Mouse (Mus musculus) urinary bladder, postnatal 36 days (tissue): ENCODE data around the gene Smad3.
A peak's percentile ranks its signal among the peaks of the same experiment; 100 is the strongest.

Experiments used
- DNase-seq, 2 experiments: peaks; one replicate each; pipeline ENCODE4 v3.0.0; 2022; ENCODE audit warnings: low spot score in 2 of 2, mixed read lengths in 1 of 2

Smad3 gene

DNA sequence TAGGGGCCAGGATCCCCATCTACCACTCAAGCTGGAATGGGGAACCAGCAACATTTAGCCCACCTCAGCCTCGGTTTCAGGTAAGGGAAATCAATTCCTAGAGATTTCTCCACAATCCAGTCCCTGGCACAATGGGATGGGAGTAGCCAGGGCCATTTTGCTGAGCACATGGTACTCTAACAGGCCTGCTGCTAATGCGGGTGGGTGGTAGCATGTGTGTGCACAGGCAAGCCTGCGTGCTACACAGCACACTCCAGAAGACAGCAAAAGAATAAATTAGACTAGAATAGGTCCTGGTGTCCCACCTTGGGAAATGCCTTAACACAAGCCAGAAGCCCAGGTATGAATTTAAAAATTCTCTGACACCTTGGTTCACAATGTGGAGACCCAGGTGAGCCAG is 10.8 kb downstream of the Smad3 start:
- no peak for DNase-seq

DNA sequence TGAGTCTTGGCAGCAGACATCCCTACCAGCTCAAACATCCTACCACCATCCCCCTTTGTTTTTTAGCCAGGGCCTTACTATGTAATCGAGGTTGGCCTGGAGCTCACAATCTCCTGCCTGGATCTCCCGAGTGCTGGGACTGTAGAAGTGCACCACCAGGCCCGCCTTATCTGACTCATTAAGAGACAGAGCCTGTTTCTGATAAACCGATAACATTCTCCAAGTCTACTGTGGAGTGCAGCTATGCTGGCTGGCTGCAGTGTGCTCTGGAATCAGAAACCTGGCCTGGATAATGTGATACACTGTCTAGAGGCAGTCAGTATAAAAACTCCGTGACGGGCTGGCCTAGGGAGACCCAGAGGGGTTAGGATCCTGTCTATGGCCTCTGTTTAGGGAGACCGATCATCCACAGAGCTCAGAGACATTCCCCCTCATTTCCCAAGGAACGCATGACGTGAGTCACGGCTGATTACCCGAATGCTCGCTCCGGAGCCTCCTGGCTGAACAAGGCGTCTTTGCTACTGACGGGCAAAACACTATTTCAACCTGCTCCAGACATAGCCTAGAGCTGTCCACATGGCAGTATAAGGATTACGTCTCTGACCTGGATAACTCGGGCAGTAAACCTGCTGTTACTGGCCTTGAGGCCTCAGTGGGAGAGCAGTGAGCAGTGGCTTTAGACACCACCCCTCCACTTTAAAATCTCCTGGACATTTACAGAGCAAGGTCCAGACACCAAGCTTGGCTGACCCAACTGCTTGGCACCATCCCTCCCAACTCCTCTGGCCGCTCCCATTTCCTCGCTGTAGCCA is 11.8 kb downstream of the Smad3 start:
- DNase-seq: peak in 1 of 2 experiments; percentile 49

DNA sequence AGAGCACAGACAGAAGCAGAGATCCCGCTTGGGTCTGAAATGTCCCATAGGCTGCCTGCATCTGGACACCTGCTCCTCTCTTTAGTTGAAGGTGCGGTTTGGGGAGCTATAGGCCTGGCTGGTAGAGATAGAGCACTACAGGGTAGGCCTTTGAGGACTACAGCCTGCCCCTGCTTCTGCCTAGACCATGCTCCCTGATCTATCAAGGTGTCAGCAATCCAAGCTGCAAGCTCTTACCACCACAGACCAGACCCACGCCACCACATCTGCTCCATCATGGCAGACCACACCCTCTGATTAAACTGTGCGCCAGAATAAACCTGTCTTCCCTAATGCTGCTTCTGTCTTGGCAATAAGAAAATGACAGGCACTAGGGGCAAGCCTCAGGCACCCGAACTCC is 13.2 kb downstream of the Smad3 start:
- DNase-seq: no peak

DNA sequence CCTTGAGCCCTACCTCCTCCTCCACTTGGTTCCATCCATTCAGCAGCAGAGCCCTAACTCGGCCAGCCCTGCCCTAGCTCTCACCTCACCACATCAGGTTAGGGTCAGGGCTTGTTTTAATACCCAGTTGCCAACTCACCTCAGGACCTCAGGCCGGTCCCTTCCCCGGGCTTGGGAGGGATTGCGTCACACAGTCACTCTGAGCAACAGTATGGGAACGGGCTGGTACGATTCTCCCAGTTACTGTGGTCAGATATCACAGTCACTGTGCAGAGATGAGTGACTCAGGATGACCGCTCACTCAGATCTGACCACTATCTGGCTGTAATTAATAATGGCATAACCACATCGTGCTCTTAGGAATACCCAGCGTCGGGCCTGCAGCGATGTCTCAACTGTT is 14.0 kb downstream of the Smad3 start:
- no peak for DNase-seq

DNA sequence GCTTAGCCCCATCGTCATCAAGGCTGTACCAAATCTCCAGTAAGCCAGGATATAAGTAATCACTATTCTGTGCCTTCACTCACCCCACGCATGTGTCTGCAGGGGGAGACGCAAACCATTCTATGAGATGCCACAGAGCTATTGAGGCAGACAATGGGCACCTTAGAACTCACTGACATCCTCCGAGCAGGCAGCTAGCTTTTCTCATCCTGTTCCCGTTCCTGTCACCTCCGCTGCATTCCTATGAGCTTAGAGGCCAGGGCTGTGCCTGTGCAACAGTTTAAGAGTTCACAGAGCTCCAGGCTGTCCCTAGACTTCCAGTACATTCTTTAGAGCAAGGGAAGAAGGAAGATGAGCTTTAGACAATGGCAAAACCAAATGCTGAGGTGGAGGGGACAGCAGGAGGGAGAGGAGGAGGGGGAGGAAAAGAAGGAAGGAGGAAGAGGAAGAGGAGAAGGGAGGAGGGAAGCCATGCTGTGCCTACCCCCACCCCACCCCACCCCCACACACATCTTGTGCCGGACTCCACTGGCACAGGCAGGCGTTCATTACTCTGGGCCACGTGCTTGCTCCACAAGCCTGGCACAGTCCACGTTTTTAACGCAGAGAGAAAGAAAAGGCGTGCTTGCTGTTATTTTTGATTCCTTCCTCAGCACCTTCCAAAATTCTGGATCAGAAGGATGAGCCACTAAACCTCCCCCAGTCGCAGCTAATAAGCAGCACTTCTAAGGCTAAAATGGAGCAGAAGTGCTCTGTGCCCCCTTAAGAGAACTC is 14.7 kb downstream of the Smad3 start:
- no peak for DNase-seq

DNA sequence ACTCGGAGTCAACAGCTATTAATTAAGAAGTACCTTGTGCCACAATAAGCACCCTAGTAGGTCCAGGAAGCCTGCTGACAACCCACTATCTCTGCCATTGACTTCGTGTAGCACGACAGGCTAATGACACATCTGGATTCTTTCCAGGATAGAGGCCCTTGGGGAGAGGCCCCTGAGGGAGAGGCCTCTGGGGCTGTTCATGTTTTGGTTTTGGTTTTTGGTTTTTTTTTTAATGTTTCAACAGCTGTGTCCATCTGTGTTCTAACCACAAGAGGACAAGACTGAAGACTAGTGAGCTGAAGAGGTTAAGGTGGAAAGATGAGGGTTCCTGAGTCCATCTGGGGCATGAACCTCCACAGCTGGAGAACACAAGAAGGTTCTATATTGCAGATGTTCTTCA is 15.5 kb downstream of the Smad3 start:
- DNase-seq: no peak

DNA sequence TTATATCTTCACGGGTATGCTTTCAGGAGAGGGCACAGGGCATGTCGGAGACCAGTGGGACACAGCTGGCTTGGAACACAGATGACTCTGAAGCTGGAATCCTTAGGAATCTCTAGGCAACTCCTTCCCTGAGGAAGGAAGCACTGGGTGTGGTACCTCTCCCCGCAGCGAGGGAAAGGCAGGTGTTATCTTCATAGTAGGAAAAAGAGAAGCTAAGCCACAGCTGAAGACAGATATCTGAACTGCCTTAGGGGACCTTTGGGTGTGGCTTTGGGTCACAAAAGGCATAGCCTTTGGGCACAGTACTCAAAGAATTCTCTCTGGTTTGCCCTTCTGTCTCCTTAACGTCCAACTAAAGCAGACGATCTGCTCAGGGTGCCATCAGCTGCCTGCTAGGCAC is 16.0 kb downstream of the Smad3 start:
- DNase-seq: no peak

DNA sequence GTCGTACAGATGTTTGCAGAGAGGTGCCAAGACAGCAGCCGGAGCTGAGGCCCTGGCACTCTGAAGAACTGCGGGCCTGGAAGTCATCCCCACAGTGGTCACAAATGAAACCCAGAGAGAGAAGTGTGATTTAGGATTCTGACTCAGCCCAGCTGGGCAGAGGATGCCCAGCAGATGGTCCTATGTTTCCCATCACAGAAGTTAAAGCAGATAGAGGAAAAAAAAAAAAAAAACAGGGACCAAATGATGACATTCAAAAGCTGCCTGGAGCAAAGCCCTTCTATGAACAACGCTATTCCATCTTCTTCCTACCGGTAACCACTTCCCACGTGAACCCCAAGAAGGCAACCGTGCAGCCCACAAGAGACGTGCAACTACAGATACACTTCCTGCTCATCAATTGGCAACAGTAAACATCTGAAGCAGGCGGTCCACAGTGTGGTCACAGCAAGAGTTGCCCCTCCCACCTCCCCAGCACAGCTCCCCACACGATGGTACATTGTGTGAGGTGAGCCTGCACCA is 17.4 kb downstream of the Smad3 start:
- DNase-seq: no peak

DNA sequence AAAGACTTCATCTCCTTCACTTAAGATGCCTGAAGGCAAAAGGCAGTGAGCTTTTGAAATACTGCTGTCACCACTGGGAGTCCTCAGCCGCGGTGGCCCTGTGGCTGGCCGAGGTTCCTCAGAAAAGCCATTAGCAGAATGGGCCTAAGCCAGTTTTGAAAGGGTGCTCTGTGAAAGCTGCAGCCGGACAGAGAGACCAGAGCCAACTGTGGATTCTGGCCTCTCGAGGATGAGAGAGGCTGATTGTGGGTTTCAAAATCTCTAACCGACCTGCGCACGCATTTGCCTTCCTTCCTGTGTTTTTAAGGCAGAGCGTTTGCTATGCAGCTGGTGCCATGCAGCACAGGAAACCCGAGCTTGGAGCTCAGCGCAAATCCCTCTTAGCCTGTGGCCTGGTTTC is 19.0 kb downstream of the Smad3 start:
- no peak for DNase-seq

DNA sequence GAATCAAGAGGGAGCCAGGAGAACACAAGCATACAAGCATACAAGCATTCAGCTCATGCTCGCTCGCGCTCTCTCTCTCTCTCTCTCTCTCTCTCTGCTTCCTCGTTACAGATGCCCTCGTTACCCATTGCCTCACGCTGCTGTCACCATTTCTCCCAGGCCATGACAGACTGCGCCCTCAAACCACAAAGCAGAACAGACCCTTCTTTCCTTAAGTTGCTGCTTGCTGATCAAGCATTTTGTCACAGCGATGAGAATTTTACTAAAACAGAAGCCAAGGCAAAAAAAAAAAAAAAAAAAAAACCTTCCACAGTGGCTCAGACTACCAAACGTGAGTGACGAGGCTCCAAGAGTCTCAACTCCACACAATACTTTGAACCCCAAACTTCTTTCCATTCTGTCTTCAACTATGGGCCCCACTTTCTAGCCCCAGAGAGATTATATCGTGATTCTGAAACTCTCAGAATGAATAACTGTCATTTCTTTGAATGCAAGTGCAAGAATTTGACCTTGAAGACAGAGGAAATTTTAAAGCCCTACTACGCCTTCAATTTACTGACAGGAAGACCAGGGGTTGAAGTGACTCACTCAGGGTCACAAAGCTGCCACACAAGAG is 19.6 kb downstream of the Smad3 start:
- DNase-seq: no peak

DNA sequence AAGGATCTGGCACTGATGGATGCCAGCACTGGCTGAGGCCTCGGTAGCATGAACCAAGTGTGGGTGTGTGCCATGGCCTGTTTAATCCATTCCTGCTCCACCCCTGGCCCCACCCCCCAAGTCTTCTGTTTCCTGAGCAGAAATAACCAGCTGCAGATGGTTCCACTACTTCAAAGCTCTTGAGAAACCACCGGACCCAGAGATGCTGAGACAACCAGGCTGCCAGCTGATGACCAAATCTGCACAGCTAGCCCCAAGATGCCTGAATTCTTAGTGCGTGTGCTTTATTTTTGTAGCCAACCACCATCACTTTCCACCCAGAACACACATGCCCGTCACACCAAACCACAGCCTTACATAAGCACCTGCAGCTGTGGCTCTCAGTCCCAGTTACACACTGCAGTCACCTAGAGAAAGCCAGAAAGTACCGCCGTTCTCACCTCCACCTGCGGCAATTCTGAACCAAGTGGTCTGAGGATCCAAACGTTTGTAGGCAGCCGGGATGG is 20.3 kb downstream of the Smad3 start:
- peak in 1 of 2 experiments; percentile 40 for DNase-seq

DNA sequence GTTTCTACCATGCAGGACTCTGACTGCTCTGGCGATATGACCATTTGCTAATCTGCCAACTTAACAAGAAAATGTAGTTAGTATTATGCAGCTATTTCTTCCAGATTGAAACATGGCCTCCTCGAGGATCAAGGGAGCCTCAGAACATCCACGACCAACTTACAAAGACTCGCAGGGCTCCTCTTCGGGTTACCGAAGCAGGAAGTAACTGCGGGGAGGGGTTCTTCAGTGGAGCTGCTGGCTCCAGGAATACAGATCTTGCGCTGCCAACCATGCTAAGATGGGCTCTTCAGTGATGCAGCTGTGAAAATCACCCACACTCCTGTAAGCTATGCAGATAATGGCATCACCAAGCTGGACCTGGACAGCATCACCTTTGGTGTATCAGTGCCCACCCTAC is 23.5 kb downstream of the Smad3 start:
- DNase-seq: no peak

DNA sequence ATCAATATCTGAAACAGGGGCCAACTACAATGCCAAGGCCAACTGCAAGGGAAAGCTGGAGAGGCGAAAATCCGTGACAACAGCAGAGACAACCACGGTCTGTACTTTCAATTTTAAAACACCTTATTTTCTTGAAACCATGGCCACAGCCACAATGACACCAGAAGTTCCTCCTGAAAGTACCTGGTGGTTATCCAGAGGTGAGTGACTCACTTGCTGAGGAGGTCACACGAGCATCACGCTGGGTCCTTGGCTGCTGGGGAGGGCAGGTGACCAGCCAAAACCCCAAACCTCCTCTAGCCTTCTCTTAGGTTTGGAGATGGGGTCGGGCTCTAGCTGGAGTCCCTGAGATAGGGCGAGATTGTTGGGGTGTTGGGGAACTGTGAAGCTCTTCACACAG is 25.1 kb downstream of the Smad3 start:
- no peak for DNase-seq

DNA sequence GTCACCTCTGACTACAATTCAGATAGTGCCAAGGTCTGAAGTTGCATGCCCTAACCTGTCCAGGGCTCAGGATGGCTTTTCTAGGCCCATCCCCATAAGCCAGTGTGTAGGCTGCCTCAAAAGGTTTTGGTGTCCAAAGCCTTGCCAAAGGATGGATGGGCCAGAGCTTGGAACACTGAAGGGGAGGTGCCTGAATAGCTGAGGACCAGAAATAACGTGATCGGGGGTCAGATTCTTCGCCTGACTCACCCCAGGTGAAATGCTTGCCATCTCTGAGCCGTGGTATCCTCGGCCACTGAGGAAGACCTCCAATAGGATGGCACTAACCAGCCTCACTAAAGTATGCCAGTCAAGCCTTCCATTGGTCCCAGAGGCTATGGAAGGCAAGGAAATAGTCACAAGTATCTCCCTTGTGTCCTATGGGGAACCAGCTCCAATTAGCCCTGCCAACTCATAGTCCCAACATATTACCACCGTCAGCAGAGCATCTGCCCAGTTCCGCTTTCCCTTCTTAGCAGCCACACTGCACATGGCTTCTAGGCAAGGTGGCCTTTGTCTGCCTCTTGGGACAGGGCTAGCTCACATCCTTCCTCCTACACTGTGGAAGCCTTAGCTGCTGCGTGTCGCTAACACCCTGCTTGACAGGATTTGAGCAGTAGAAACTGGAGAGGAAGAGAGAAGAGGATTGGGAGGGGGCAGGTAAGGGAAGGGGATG is 26.5 kb downstream of the Smad3 start:
- DNase-seq: no peak

DNA sequence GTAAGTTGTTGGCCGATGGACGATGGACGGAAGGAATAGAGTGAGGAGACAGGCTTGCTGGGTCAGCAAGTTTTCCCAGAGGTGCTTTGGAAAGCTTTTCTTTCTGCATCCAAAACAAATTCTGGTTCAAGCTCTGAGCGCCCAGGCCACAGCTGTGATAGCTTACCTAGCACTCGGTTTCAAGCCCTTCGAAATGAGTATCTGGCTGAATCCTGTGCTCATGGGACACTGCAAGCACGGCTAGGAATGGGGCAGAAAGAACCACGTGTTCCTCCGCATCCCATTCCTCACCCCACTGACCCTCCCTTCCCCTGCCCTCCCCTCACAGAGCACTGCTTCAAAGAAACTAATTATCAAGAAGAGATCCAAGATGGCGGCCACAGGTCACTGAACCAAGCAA is 28.8 kb downstream of the Smad3 start:
- DNase-seq: no peak

DNA sequence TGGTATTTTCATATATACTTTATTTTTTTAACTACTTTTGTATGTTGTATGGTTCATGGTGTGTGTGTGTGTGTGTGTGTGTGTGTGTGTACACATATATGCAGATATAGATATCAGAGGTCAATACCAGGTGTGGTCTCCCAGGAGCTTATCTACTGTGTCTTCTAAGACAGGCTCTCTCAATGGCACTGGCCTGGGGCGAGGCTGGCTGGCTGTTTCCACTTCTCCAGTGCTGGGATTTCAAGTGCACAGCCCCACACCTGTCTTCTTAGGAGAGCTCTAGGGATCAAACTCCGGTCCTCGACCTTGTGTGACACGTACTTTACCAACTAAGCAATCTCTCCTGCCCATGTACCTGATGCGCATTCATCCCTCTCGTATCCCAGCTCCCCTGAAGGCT is 30.7 kb downstream of the Smad3 start:
- DNase-seq: no peak

DNA sequence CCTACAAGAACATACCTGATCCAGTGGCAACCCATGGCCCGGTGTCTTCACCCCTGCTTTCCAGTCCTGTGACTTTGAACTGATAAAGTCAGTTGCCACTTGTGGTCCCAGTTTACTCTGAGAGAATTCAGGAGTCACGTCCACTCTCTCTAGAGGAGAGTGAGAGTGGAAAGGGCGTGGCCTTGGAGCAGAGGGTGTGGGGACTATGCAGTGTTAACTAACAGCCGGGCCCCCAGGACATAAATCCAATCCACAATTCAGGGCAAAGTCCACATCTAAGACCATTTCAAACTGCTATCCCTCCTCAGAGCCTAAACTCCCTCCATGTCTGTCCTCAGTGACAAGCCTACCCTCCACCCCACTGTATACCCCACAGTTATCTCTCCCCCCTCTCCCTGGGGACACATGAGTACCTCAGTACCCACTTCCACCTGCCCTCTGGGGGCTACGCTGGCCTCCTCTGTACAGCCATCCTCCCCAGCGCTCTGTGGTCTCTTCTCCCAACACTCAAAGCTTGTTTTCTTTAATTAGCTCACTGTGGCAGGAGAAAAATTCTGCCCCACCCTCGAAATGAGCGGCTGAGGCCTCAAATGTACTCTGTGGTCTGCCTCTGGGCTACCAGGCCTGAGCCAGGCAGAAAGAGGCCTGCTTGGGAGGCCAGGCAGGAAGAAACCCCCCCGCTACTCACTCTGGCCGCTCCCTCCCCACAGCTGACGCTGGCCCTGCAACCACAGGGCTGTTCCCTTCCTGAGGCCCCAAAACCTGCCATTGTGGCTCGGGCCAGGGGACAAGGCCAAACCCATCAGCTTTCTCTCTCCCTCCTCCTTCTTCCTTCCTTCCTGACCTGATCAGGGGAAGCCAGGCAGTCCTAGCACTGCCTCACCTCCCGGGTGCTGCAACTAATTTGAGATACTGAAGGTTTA is 31.4 kb downstream of the Smad3 start:
- DNase-seq: peak in 1 of 2 experiments; percentile 38

DNA sequence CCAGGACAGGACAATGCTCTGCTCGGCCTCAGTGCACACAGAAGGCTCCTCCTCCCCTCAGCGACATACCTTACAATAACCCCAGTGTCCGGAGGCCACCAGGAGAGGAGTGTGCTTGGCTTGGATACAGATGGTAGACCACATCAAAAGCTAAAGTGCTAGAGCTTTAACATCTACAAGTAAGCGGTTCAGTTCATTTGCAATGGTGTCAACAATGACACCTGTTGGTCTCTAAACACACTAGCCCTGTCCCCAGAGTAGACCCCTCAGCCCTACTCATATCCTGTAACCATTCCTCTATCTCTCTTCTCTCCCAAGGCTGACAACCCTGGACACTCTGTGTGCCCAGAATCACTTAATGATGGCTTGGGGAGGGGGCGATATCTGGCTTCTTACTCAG is 33.0 kb downstream of the Smad3 start:
- no peak for DNase-seq

DNA sequence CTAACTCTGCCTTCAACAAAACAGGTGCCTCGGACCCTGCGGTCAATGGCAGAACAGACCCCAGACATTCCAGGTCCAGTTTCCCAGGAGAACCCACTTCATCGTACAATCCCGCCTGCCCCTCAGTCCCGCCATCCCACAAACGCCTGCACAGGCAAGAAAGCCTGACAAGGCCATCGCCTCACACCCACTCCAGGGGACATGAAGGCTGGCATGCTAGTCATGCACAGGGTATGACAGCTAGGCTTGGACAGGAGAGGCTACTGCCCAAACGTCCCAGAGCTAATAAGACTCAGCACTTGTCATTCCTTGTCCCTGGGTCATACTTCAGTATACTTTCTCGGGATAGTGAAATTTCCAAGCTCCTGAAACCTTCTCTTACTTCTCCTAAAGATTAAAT is 34.9 kb downstream of the Smad3 start:
- no peak for DNase-seq

DNA sequence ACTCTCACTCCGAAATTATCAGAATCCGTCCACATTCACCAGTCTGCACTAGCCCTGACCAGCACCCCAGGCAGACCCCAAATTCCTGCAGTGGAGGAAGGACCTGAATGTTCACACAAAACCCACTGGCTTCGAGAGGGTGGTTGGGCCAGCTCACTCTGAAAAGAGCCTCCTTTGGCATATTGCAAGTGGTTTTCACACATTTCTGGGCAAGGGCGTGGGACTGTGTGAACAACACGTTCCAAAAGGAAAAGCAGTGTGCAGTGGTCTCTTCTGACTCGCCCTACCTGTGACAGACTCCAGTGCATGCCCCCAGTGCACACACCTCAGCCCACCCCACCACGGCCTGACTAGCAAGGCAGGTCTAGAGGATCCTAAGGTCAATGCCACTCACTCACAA is 35.4 kb downstream of the Smad3 start:
- no peak for DNase-seq
